Mouse (Mus musculus): ENCODE data around the gene Kank4. TPM values are rescaled to one million over a fixed set of nuclear protein-coding genes. Genes with fewer than 3 reads are reported as not detected.
A peak's percentile ranks its signal among the peaks of the same experiment; 100 is the strongest.

Kank4 gene
- polyA plus RNA-seq, 1 experiment = 5.6 TPM

GRCm38 (mm10) chr4:98805291-98806048, 11.9 kb downstream of the Kank4 start:
- Histone ChIP-seq H3K27ac (ENCODE audit: insufficient read depth, low read length) (peak overlapping the region; percentile 77), H3K4me3 (ENCODE audit: insufficient read depth, low read length) (no peak overlapping the region), H3K4me1 (ENCODE audit: control insufficient read depth, insufficient read depth, low read length) (peaks cover 8% of the 10 kb centered on the region)
- TF ChIP-seq CTCF (IDR thresholded peaks at IDR 0.05; ENCODE audit: borderline replicate concordance, insufficient read depth, low read length) (no peak), POLR2A (IDR thresholded peaks at IDR 0.05; ENCODE audit: low read depth, low read length) (no peak)

- no peak for TF ChIP-seq CTCF (IDR thresholded peaks at IDR 0.05; ENCODE audit: borderline replicate concordance, insufficient read depth, low read length)
- no peak for TF ChIP-seq POLR2A (IDR thresholded peaks at IDR 0.05; ENCODE audit: low read depth, low read length)
- H3K27ac ChIP-seq (ENCODE audit: insufficient read depth, low read length) = peak overlapping the region; percentile 77
- H3K4me3 ChIP-seq (ENCODE audit: insufficient read depth, low read length) = no peak overlapping the region
- H3K4me1 ChIP-seq (ENCODE audit: control insufficient read depth, insufficient read depth, low read length) = peaks cover 8% of the 10 kb centered on the region
Observed at GRCm38 (mm10) chr4:98804476-98805134, 12.7 kb downstream of the Kank4 start.

- TF ChIP-seq POLR2A (IDR thresholded peaks at IDR 0.05; ENCODE audit: low read depth, low read length) (no peak), CTCF (IDR thresholded peaks at IDR 0.05; ENCODE audit: borderline replicate concordance, insufficient read depth, low read length) (no peak)
- H3K27ac ChIP-seq (ENCODE audit: insufficient read depth, low read length) = no peak overlapping the region
- peaks cover 10% of the 10 kb centered on the region for H3K4me1 ChIP-seq (ENCODE audit: control insufficient read depth, insufficient read depth, low read length)
- no peak overlapping the region for H3K4me3 ChIP-seq (ENCODE audit: insufficient read depth, low read length)
Observed at GRCm38 (mm10) chr4:98801775-98802174, 15.6 kb downstream of the Kank4 start.

DNA sequence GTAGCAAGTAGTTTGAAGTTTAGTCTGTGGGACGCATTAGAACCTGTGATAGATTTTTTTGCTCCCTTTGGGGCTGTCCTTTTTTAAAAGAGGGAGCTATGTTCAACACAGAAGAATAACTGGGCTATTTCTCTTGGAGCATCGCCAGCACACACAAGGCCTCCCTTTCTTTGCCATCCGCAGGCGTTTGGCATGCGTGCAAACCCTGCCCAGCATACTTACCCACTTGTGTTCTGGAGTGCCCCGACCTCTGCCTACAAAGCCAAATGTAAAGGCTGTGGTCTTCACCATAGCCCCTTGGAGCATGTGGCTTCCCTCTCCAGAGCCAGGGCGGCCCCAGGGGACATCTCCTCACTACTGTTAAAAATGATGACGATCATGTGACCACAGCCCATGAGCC, 16.5 kb downstream of the Kank4 start:
- Histone ChIP-seq H3K4me1 (ENCODE audit: control insufficient read depth, insufficient read depth, low read length) (peaks cover 17% of the 10 kb centered on the region), H3K4me3 (ENCODE audit: insufficient read depth, low read length) (no peak overlapping the region), H3K27ac (ENCODE audit: insufficient read depth, low read length) (no peak overlapping the region)
- TF ChIP-seq POLR2A (IDR thresholded peaks at IDR 0.05; ENCODE audit: low read depth, low read length) (no peak), CTCF (IDR thresholded peaks at IDR 0.05; ENCODE audit: borderline replicate concordance, insufficient read depth, low read length) (no peak)

GRCm38 (mm10) chr4:98796591-98797341, 20.6 kb downstream of the Kank4 start:
- peaks cover 17% of the 10 kb centered on the region for H3K4me1 ChIP-seq (ENCODE audit: control insufficient read depth, insufficient read depth, low read length)
- no peak overlapping the region for H3K4me3 ChIP-seq (ENCODE audit: insufficient read depth, low read length)
- H3K27ac ChIP-seq (ENCODE audit: insufficient read depth, low read length) = peak overlapping the region; percentile 70
- no peak for TF ChIP-seq CTCF (IDR thresholded peaks at IDR 0.05; ENCODE audit: borderline replicate concordance, insufficient read depth, low read length)
- no peak for TF ChIP-seq POLR2A (IDR thresholded peaks at IDR 0.05; ENCODE audit: low read depth, low read length)

- Histone ChIP-seq H3K4me1 (ENCODE audit: control insufficient read depth, insufficient read depth, low read length) (peaks cover 15% of the 10 kb centered on the region), H3K27ac (ENCODE audit: insufficient read depth, low read length) (peak overlapping the region; percentile 11), H3K4me3 (ENCODE audit: insufficient read depth, low read length) (no peak overlapping the region)
- TF ChIP-seq CTCF (IDR thresholded peaks at IDR 0.05; ENCODE audit: borderline replicate concordance, insufficient read depth, low read length) (no peak), POLR2A (IDR thresholded peaks at IDR 0.05; ENCODE audit: low read depth, low read length) (no peak)
Observed at GRCm38 (mm10) chr4:98795241-98795640, 22.1 kb downstream of the Kank4 start.

DNA sequence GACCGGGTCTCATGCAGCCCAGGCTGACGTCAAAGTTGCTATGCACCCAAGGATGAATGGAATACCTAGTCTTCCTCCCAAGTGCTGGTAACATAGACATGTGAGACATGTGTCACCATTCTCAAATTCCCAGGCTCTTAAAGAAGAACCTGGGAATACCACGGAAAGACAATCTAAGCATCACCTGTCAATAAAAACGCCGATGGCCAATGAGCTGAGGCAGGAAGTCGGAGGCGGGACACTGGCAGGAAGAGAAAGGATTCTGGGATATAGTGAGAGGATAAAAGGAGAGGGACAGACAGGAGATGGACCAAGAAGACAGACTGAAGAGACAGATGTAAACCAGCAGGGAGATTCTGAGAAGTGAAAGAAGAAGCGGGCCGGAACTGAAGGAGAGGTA, 23.9 kb downstream of the Kank4 start:
- TF ChIP-seq CTCF (IDR thresholded peaks at IDR 0.05; ENCODE audit: borderline replicate concordance, insufficient read depth, low read length) (no peak), POLR2A (IDR thresholded peaks at IDR 0.05; ENCODE audit: low read depth, low read length) (no peak)
- H3K4me3 ChIP-seq (ENCODE audit: insufficient read depth, low read length) = no peak overlapping the region
- peaks cover 19% of the 10 kb centered on the region for H3K4me1 ChIP-seq (ENCODE audit: control insufficient read depth, insufficient read depth, low read length)
- no peak overlapping the region for H3K27ac ChIP-seq (ENCODE audit: insufficient read depth, low read length)

- H3K4me1 ChIP-seq (ENCODE audit: control insufficient read depth, insufficient read depth, low read length) = peaks cover 10% of the 10 kb centered on the region
- H3K4me3 ChIP-seq (ENCODE audit: insufficient read depth, low read length) = no peak overlapping the region
- H3K27ac ChIP-seq (ENCODE audit: insufficient read depth, low read length) = no peak overlapping the region
- TF ChIP-seq POLR2A (IDR thresholded peaks at IDR 0.05; ENCODE audit: low read depth, low read length) (no peak), CTCF (IDR thresholded peaks at IDR 0.05; ENCODE audit: borderline replicate concordance, insufficient read depth, low read length) (no peak)
Observed at GRCm38 (mm10) chr4:98790721-98791120, 26.6 kb downstream of the Kank4 start.

DNA sequence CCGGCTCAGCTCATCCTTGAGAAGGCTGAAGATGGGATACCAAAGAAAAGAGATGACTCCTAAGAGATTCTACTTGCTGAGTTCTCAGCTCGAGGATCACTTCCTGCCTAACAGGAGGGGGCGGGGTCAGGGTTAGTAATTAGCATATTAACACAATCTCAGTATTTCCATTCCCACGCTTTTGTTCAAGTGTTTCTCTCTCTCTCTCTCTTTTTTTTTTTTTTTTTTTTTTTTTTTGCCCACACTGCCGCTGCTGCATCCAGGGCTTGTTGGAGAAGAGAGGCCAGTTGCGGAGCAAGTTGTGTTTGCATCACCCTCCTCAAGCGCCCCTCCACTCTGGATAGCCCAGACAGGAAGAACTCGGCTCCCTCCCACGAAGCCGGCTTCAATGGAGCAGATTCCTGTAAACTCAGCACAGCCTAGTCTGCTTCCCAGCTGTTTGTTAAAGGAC, 27.5 kb downstream of the Kank4 start:
- H3K4me3 ChIP-seq (ENCODE audit: insufficient read depth, low read length) = no peak overlapping the region
- peaks cover 8% of the 10 kb centered on the region for H3K4me1 ChIP-seq (ENCODE audit: control insufficient read depth, insufficient read depth, low read length)
- TF ChIP-seq CTCF (IDR thresholded peaks at IDR 0.05; ENCODE audit: borderline replicate concordance, insufficient read depth, low read length) (no peak), POLR2A (IDR thresholded peaks at IDR 0.05; ENCODE audit: low read depth, low read length) (no peak)
- no peak overlapping the region for H3K27ac ChIP-seq (ENCODE audit: insufficient read depth, low read length)
